Mouse (Mus musculus) spleen, embryonic (tissue): ENCODE data around the gene Pax8.

Experiments
- CTCF ChIA-PET: fragments of 350-600 bp; sonication (Branson Sonifier 250); formaldehyde crosslinking; loops from one replicate; lab custom pipeline; 2022; lab: Charles Lee

The Pax8 gene

DNA sequence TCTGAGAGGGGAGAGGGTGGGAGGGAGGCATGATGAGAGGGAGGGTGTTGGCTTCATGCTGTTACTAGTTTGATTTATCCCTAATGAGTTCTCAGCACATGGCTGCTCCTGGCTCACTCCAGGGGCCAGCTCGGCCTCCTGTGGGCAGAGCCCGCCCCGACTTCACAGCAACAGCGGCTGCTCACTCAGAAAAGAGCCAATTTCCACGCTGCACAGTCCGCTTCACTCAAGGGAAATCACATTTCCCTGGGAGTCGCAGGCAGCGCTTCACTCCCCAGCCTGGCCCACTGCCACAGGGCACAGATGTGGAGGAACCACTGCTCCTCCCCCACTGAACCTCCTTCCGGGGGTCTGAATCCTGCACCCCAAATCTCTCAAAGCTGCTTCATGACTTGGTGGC is 58.7 kb downstream of the Pax8 start:
- CTCF ChIA-PET, result no interaction called here

- CTCF ChIA-PET, result no interaction called here
Measured at GRCm38 (mm10) chr2:24413677-24414076, 61.7 kb downstream of the Pax8 start.

DNA sequence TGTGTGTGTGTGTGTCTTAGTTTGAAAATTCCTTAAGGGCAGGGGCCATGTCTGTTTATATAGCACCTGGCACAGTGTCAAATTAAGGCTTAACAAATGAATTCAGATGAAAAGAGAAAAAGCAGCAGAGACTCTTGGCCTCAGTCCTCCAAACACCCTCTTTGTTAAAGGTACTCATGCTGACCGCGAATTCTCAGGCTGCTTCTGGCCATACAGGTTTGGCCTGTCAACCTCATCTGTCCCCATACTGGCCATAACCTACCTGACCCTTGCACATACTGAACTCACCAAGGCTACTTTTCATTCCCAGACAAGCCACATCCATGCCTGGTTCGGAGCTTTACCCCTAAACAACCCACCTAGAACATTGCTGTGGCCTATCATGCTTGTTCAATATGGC is 62.2 kb downstream of the Pax8 start:
- CTCF ChIA-PET, result no interaction called here

GRCm38 (mm10) chr2:24409166-24409565 is 66.2 kb downstream of the Pax8 start:
- CTCF ChIA-PET, result interaction anchor here (1.0 to 2.5 kb wide), 4 partner anchors 11 to 48 kb away, joined by 3 to 19 read pairs (median 5); partner anchors contain the start of gene Psd4

DNA sequence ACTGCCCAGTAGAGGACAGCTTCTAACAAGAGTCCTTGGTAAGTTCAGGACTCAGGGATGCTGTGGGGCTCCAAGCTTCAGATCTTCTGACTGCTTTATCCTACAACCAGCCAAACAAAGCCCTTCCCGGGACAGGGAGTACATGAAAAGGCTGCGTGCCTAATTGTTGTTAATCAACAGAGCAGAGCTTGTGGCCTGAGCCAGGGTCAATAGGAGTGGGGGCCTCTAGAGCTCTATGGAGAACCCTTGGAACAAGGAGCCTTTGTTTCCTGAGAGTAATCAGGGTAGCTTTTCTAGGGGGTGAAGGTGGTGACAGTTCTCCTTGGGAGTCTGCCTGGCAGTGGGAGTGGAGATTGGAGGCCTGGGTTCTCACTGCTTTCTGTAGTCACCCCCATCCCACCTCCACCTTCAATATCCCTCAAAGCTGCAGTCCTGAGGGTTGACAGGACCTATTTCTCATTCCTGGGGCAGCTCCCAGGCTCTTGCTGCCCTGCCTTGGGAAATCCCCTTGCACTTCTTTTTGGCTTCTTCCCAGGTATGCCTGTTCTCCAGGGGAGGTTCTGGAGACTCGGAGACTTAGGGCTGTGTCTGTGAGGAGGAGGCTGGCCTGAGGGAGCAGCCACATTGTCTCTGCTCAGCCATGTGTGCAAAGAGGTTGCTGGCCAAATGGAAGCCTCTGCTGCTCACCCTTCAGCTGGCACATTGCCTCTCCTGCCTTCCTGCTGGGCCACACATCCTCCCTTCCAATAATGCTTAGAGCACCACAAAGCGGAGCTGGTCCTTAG is 67.5 kb downstream of the Pax8 start:
- CTCF ChIA-PET, result interaction anchor here (1.9 to 2.5 kb wide), 2 partner anchors 13 to 40 kb away, joined by 6 to 19 read pairs; partner anchors contain the start of gene Psd4

GRCm38 (mm10) chr2:24405345-24406012 is 69.9 kb downstream of the Pax8 start:
- CTCF ChIA-PET, result interaction anchor here (0.5 to 1.2 kb wide), 2 partner anchors 24 to 109 kb away, joined by 3 read pairs; no protein-coding TSS in a partner anchor

DNA sequence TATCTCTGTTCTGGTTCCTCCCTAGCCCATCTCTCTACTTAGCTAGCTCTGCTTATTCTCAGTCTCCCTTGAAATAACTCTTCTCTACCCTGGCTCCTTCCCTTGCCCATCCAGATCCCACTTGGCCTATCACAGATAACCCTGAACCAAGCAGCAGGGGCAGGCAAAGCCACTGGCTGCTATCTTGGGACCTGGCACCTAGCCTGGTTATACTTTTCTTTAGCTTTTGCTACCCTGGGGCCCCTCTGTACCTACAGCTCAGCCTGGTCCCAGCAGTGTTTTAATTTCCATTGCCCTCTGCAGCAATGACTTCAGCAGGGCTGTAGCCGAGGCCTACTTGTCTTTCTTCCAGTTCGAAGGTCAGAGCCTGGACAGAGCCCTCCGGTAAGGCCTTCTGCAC is 74.7 kb downstream of the Pax8 start:
- CTCF ChIA-PET, result no interaction called here

DNA sequence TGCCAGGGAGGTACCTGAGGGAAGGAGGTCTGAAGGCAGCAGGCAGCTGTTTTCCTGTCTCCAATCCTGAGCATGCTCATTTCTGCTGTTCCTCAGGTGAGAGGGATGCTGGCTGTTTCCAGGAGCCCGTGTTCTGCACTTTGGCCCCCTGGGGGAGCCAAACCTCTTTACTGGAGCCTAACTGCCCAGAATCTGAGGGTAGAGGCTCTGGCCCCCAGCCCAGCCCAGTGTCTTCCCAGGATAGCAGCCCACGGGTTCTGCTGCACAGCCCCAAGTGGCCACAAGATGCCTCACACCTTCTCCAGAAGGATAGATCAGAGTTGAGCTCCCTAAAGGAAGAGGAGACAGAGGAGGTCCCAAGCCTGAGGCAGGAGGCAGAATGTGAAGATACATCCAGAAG is 78.3 kb downstream of the Pax8 start:
- CTCF ChIA-PET, result no interaction called here

- CTCF ChIA-PET, result interaction anchor here (0.6 to 0.7 kb wide), 2 partner anchors 8 to 345 kb away, joined by 3 read pairs; no protein-coding TSS in a partner anchor
Measured at GRCm38 (mm10) chr2:24393251-24393650, 82.1 kb downstream of the Pax8 start.

- CTCF ChIA-PET, result interaction anchor here (0.5 to 1.7 kb wide), 4 partner anchors 9 to 1613 kb away, joined by 4 to 6 read pairs (median 4); no protein-coding TSS in a partner anchor
Measured at GRCm38 (mm10) chr2:24387361-24388283, 87.8 kb downstream of the Pax8 start.

DNA sequence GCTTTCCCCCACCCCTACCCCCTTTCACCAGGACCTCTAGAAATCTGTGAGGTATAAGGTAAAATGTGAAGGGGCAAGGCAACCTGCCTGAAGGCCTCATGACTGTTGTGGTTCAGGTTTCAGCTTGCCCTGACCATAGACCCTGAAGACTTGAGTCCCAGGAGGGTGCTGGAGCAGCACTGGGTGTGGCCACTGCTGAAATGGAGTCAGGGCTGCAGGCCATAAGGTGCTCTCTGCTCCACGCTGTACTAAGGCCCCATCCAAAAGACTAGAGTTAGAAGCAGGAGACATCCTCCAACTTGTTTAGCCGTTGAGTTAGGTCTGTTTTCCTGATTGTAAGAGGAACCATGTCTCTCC is 88.5 kb downstream of the Pax8 start:
- CTCF ChIA-PET, result interaction anchor here (0.6 to 1.7 kb wide), 2 partner anchors 8 to 1612 kb away, joined by 4 to 6 read pairs; no protein-coding TSS in a partner anchor

DNA sequence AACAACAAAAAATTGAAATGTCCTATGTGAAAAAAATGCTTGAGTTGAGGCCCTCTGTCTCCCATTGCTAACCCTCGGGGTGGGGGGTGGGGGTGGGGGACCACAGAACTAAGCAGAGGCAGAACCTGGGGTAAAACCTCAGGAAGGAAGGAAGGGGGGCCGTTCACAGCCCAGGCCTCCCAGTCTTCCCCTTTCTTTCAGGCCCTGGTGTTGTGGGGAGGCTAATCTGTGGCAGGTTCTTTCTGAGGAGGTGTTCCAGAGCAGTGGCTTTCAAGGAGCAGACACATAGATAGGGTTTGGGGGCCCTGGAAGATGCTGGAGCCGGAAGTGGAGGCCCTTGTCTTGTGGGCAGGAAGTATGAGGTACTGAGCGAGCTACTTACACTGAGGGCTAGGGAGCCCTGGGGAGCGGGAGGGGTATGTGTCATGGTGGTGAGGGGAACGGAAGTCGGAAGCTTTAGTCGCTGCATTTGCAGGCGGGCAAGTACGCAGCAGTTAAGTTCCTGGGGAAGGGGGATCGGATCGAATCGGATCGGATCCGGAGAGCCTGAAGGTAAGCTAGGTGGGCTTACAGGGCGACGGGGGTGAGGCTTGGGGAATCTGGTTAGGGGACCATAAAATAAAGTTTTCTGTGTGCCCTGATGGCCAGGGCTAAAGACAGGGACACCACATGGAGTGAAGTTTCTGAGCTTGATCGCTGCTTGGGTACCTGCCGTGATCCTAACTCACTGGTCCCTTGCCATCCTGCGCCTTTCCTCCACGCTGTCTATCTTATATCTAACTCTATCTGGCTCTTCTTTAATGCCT is 89.0 kb downstream of the Pax8 start:
- CTCF ChIA-PET, result interaction anchor here (1.7 kb wide), 1 partner anchor 7 kb away, joined by 4 read pairs; no protein-coding TSS in a partner anchor

DNA sequence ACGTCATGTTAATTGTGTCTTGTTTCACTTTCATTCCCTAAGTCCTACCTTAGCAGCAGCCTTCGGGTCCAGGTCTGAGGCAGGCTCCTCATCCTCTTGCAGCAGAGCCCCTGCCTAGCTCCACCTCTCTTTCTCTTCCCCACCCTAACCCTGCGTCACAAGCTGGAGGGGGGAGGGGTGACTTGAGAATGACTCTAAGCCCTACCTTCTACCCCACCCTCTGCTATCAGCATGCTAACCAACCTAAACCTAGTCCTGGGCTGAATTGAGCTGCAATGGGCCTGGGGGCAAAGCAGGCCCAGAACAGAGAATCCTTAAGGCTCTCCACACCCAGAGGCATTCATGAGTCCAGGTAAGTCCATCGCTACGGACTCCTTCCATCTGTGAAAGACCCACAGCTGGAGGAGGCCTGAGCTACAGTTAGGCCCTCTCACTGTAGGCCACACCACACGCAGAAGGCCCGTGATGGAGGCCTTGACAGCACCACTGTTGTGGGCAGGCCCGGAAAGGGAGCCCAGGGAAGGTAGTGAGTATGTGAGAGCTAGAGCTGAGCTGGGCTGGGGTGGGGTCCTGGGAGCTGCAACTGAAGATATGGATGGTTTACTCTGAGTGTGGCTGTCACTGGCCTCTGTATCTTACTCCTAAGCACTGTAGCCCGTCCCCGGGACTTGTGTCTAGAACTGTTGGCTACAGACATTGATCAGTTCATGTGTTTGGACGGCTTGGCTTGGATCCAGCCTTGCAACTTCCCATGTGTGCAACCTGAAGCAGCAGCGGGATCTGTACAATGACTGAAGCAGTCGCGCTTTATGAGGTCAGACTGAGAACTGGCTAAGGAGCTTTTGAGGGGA is 90.1 kb downstream of the Pax8 start:
- CTCF ChIA-PET, result interaction anchor here (1.0 kb wide), 1 partner anchor 10 kb away, joined by 3 read pairs; no protein-coding TSS in a partner anchor

DNA sequence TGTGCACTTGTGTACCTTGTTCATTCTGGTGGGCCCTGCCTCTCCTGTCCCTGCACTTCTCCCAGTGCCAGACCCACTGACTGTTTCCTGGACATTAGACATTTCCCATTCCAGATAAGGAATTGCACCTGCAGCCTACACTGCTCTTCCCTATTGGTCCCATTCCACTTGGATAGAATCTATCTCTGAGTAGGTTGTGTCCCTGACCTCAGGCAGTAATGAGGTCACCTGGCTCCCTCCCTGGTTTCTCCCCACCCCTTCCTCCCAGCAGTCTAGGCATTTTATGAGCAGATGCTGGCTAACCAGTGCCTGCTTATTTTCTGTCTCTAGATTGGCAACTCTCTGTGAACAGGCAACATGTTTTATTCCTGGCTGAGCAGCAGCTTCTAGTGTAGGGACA is 91.0 kb downstream of the Pax8 start:
- CTCF ChIA-PET, result interaction anchor here (1.0 kb wide), 1 partner anchor 9 kb away, joined by 3 read pairs; no protein-coding TSS in a partner anchor

DNA sequence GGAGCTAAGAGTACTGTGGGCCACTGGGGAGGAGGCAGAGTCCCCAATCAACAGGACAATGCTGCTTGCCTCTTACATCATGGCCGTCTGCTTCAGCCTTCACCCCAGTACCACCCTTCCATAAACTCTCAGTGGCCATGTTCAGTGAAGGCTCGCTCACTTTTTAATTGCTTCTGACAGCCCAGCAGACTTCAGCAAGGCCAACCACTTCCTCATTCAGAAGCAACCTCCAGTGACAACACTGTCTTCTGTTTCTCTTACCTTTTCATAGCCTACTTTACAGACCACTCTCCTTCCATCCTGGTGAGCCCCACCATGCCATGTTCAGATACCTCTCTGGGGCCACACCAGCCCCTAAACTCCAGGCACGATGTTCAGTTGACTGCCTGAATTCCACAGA is 91.8 kb downstream of the Pax8 start:
- CTCF ChIA-PET, result no interaction called here

DNA sequence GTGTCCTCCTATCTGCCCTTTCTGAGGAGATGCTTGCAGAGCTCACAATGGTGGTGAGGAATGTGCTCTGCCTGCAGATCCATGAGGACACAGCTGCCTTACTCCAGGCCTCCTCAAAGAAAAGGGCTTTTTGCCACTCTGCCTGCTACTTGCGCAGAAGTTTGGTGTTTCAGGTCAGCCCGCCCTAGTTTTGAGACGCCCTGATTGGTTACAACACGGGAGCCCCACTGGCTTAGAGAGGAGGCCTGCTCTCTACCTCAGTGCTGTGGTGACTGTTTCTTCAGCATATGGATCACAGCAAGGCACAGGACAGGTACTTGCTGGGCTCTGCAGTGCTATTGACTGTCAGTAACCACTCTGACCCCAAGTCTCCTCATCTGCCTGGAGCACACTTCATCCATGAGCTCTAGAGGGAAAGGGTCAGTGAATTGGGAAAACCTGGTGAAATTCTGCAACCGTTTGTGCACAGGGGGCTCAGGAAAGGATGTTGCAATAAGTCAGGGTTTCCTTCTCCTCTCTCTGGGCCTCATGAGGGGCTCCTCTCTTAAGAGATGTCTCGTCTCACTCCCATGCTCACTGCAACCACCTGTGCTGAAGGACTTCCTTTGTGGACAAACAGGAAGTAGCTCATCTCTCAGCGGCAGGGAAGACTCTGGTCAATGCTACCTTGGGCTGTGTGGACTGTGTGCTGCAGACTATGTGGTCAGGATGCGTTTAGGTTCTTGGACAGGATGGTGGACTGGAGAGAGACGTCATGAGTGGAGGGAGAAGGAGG is 92.8 kb downstream of the Pax8 start:
- CTCF ChIA-PET, result no interaction called here

GRCm38 (mm10) chr2:24378747-24379450 is 96.5 kb downstream of the Pax8 start:
- CTCF ChIA-PET, result interaction anchor here (1.1 to 1.2 kb wide), 2 partner anchors 9 to 21 kb away, joined by 3 to 4 read pairs; no protein-coding TSS in a partner anchor
